Mouse (Mus musculus): ENCODE data around the gene Olfr700. TPM values are rescaled to one million over a fixed set of nuclear protein-coding genes. Genes with fewer than 3 reads are reported as not detected.
"Not testable (repeated sequence)": the region's sequence is repeated elsewhere in the genome, so short reads cannot be mapped to it uniquely, and the experiment has no call there.

The Olfr700 gene
- total RNA-seq (2015), result not detected in 2 replicates
- 0.73 TPM in 1 of 2 replicates, not detected in the other for total RNA-seq (2017)

DNA sequence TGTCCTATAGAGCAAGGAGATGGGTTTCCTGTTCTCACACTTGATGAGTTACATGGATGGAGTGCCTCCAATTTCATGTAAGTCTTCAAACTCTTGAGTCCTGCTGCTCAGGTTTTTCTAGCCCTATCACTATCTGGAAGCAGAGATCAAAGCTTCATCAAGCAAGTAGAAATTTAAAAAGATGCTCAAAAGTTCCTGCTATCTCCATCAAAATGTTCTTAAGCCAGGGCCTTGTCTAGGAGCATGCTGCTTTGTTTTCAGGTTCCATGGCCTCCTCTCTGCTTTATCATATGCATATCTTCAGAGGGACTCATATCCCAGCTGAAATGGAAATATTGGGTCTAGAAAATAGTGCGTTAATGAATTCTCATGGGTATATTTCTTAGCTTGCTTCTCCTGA, at the start of gene Olfr700:
TSS of gene Olfr700 (minus strand) at position 101 of the 400 bp plus-strand sequence.
- no peak for ATAC-seq (ENCODE audit: poor library complexity, severe bottlenecking)

GRCm38 (mm10) chr7:106843060-106843459, 34.4 kb upstream of the Olfr700 start, which contains the start of gene Olfr703:
Gene Olfr703 (plus strand): TSS chr7:106843360.
- ATAC-seq (ENCODE audit: poor library complexity, severe bottlenecking), result no peak

DNA sequence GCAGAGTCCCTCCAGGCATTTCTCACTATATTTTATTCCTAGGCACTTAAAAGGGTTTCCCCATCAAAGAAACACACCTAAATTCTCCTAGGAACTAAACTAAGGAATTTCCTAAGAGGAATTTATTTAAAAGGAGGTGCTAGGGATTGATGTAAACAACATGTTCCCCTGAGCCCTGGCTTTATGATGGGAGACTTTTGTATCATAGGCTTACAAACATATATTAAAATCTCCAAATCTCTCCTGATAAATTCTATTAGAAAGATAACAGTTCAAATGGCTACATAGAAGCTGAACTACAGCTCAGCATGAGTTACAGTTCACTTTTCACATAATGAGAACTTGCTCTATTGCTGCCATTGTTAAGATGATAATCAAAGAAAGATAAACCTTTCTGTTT, 25.2 kb upstream of the Olfr700 start, which contains the start of gene Olfr702:
TSS of gene Olfr702 (minus strand) at position 101 of the 400 bp plus-strand sequence.
- no peak for ATAC-seq (ENCODE audit: poor library complexity, severe bottlenecking)

DNA sequence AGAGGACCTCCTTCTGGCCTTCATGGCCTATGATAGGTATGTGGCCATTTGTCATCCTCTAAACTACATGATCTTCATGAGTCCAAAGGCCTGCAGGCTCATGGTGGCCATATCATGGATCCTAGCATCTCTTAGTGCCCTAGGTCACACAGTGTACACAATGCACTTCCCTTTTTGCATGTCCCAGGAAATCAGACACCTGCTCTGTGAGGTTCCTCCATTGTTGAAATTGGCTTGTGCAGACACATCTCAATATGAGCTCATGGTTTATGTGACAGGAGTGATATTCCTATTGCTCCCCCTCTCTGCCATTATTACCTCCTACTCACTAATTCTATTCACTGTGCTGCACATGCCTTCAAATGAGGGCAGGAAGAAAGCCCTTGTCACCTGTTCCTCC, 9.8 kb upstream of the Olfr700 start:
- no peak for ATAC-seq (ENCODE audit: poor library complexity, severe bottlenecking)

- ATAC-seq (ENCODE audit: poor library complexity, severe bottlenecking), result peak; percentile 83
Observed at GRCm38 (mm10) chr7:106815775-106816174, 7.1 kb upstream of the Olfr700 start.

GRCm38 (mm10) chr7:106813829-106814228, 5.2 kb upstream of the Olfr700 start, which contains the start of gene Olfr701:
Gene Olfr701 (plus strand): TSS chr7:106814129.
- no peak for ATAC-seq (ENCODE audit: poor library complexity, severe bottlenecking)

GRCm38 (mm10) chr7:106793098-106793497, 15.5 kb downstream of the Olfr700 start, which contains the start of gene Olfr699:
Gene Olfr699 (minus strand): TSS chr7:106793198.
- no peak for ATAC-seq (ENCODE audit: poor library complexity, severe bottlenecking)

DNA sequence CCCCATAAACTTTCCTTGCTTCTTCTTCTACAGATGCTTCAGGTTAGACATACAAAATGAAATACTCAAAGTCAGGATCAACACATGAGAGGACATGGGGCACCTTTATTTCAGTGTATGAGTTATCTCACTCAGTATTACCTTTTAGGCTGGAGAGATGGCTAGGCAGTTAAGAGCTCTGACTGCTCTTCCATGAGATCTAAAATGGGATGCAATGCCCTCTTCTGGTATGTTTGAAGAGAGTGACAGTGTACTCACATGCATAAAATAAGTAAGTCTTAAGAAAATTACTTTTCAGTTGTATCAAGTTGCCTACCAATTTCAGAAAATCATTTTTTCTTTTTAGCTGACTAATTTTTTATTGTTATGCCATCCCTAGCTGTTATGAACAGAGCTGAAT, 20.3 kb downstream of the Olfr700 start:
- ATAC-seq (ENCODE audit: poor library complexity, severe bottlenecking), result 0 out of 2 replicates have a peak, but pooled peaks have one; percentile 40

DNA sequence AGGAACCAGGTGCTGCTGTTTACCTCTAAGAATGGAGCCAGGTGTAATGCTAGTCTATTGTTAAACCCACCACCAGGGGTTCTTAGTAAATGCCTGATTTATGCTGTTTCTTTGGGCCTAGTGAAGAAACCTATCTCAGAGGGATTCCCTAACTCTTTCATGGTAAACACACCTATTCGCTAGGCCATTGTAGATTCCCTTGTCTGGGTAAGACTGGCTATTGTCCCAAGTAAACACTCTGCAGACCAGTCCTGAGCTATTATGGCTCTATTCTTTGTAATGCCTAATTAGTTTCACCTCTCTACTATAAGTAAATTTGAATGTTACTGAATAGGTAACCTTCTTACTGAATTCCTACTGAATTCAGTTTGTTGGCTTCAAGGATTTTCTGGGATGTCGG, 47.6 kb downstream of the Olfr700 start:
- ATAC-seq (ENCODE audit: poor library complexity, severe bottlenecking), result not testable (repeated sequence)

DNA sequence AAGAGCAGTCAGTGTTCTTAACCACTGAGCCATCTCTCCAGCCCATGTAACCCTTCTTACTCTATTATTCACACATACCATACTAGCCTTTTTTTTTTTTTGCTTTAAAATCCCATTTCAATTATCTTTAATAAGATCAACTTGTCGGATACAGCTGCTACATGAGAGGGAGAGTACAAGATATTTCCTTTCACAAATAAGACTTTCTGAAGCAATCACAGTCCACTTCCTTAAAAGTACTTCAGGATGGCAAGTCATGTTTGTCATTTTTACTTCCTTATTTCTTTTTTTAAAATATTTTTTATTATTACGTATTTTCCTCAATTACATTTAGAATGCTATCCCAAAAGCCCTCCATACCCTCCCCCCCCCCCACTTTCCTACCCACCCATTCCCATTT, 49.8 kb downstream of the Olfr700 start:
- peak; percentile 98 for ATAC-seq (ENCODE audit: poor library complexity, severe bottlenecking)

Other genes starting within 250 kb of the Olfr700 start
- gene Olfr693, start 128.2 kb downstream of the Olfr700 start, total RNA-seq (2015), result not detected in 2 replicates
- not detected in 2 replicates for gene Olfr693, start 128.2 kb downstream of the Olfr700 start, total RNA-seq (2017)
- 0.04 TPM in 1 of 2 replicates, not detected in the other for gene Olfr694, start 117.0 kb downstream of the Olfr700 start, total RNA-seq (2015)
- gene Olfr694, start 117.0 kb downstream of the Olfr700 start, total RNA-seq (2017), result not detected in 2 replicates
- not detected in 2 replicates for gene Olfr695, start 92.4 kb downstream of the Olfr700 start, total RNA-seq (2015)
- not detected in 2 replicates for gene Olfr695, start 92.4 kb downstream of the Olfr700 start, total RNA-seq (2017)
- not detected in 2 replicates for gene Olfr697, start 66.4 kb downstream of the Olfr700 start, total RNA-seq (2015)
- not detected in 2 replicates for gene Olfr697, start 66.4 kb downstream of the Olfr700 start, total RNA-seq (2017)
- gene Olfr698, start 53.4 kb downstream of the Olfr700 start, total RNA-seq (2015), result not detected in 2 replicates
- not detected in 2 replicates for gene Olfr698, start 53.4 kb downstream of the Olfr700 start, total RNA-seq (2017)
- gene Olfr699, start 15.6 kb downstream of the Olfr700 start, total RNA-seq (2015), result not detected in 2 replicates
- not detected in 2 replicates for gene Olfr699, start 15.6 kb downstream of the Olfr700 start, total RNA-seq (2017)
- not detected in 2 replicates for gene Olfr701, start 5.3 kb upstream of the Olfr700 start, total RNA-seq (2015)
- not detected in 2 replicates for gene Olfr701, start 5.3 kb upstream of the Olfr700 start, total RNA-seq (2017)
- gene Olfr702, start 25.1 kb upstream of the Olfr700 start, total RNA-seq (2015), result not detected in 2 replicates
- not detected in 2 replicates for gene Olfr702, start 25.1 kb upstream of the Olfr700 start, total RNA-seq (2017)
- not detected in 2 replicates for gene Olfr703, start 34.5 kb upstream of the Olfr700 start, total RNA-seq (2015)
- gene Olfr703, start 34.5 kb upstream of the Olfr700 start, total RNA-seq (2017), result not detected in 2 replicates
- not detected in 2 replicates for gene Olfr704, start 54.4 kb upstream of the Olfr700 start, total RNA-seq (2015)
- gene Olfr704, start 54.4 kb upstream of the Olfr700 start, total RNA-seq (2017), result not detected in 2 replicates
- gene Olfr705, start 68.1 kb upstream of the Olfr700 start, total RNA-seq (2015), result not detected in 2 replicates
- not detected in 2 replicates for gene Olfr705, start 68.1 kb upstream of the Olfr700 start, total RNA-seq (2017)
- not detected in 2 replicates for gene Olfr706, start 79.3 kb upstream of the Olfr700 start, total RNA-seq (2015)
- gene Olfr706, start 79.3 kb upstream of the Olfr700 start, total RNA-seq (2017), result not detected in 2 replicates
- gene Olfr707, start 92.4 kb upstream of the Olfr700 start, total RNA-seq (2015), result not detected in 2 replicates
- not detected in 2 replicates for gene Olfr707, start 92.4 kb upstream of the Olfr700 start, total RNA-seq (2017)
- not detected in 2 replicates for gene Olfr1532-ps1, start 99.2 kb upstream of the Olfr700 start, total RNA-seq (2015)
- gene Olfr1532-ps1, start 99.2 kb upstream of the Olfr700 start, total RNA-seq (2017), result not detected in 2 replicates
- not detected in 2 replicates for gene Olfr709-ps1, start 123.4 kb upstream of the Olfr700 start, total RNA-seq (2015)
- gene Olfr709-ps1, start 123.4 kb upstream of the Olfr700 start, total RNA-seq (2017), result not detected in 2 replicates
- not detected in 2 replicates for gene Olfr710, start 139.5 kb upstream of the Olfr700 start, total RNA-seq (2015)
- not detected in 2 replicates for gene Olfr710, start 139.5 kb upstream of the Olfr700 start, total RNA-seq (2017)
- not detected in 2 replicates for gene Olfr6, start 155.1 kb upstream of the Olfr700 start, total RNA-seq (2015)
- not detected in 2 replicates for gene Olfr6, start 155.1 kb upstream of the Olfr700 start, total RNA-seq (2017)
- gene Olfr711, start 166.6 kb upstream of the Olfr700 start, total RNA-seq (2015), result not detected in 2 replicates
- gene Olfr711, start 166.6 kb upstream of the Olfr700 start, total RNA-seq (2017), result not detected in 2 replicates
- not detected in 2 replicates for gene Olfr2, start 197.2 kb upstream of the Olfr700 start, total RNA-seq (2015)
- gene Olfr2, start 197.2 kb upstream of the Olfr700 start, total RNA-seq (2017), result under 0.01 TPM in 1 of 2 replicates, not detected in the other
- not detected in 2 replicates for gene Olfr713, start 222.3 kb upstream of the Olfr700 start, total RNA-seq (2015)
- gene Olfr713, start 222.3 kb upstream of the Olfr700 start, total RNA-seq (2017), result not detected in 2 replicates